Mouse (Mus musculus): ENCODE data around the gene Hspe1. TPM values are rescaled to one million over a fixed set of nuclear protein-coding genes. Genes with fewer than 3 reads are reported as not detected.
A peak's percentile ranks its signal among the peaks of the same experiment; 100 is the strongest.

The Hspe1 gene
- total and polyA plus RNA-seq, 3 experiments = 479 to 915 (median 667) TPM

GRCm38 (mm10) chr1:55051671-55052070, 36.3 kb upstream of the Hspe1 start:
- TF ChIP-seq ETS1 (conservative IDR thresholded peaks at IDR 0.05; ENCODE audit: low read depth, low read length) (no peak), TCF12 (IDR thresholded peaks at IDR 0.05; ENCODE audit: low read depth, low read length) (no peak), IRF4 (IDR thresholded peaks at IDR 0.05; ENCODE audit: low read depth, low read length) (no peak), SIN3A (IDR thresholded peaks at IDR 0.05; ENCODE audit: low read length) (no peak), RCOR1 (conservative IDR thresholded peaks at IDR 0.05; ENCODE audit: low read depth, low read length) (no peak), E2F4 (IDR thresholded peaks at IDR 0.05; ENCODE audit: insufficient replicate concordance, low read depth, low read length) (no peak), TBP (conservative IDR thresholded peaks at IDR 0.05; ENCODE audit: low read depth, low read length) (no peak), KAT2A (IDR thresholded peaks at IDR 0.05; ENCODE audit: insufficient replicate concordance, low read length) (no peak)
- Histone ChIP-seq H3K4me1 (ENCODE audit: control insufficient read depth in 1 of 2, insufficient read depth in 2 of 2) (peaks cover 3 to 40% of the 10 kb centered on the region in 2 experiments), H3K4me3 (replicated peaks in 1 of 3; ENCODE audit: low read depth in 2 of 3, low read length in 2 of 3, poor library complexity in 1 of 3) (no peak overlapping the region), H3K79me2 (replicated peaks; ENCODE audit: control insufficient read depth, extremely low read depth, insufficient read depth, poor library complexity, severe bottlenecking) (no peaks in the 10 kb centered on the region), H3K9ac (ENCODE audit: insufficient read depth, low read depth) (no peak overlapping the region), H3K4me2 (ENCODE audit: insufficient read depth, low read depth, poor library complexity, severe bottlenecking) (peak overlapping the region; percentile 76; the same call in 1 of the 2 replicates), H3K27ac (ENCODE audit: insufficient read depth, low read depth) (no peak overlapping the region), H3K9me3 (replicated peaks; ENCODE audit: low read length) (peaks cover 5% of the 10 kb centered on the region), H3K27me3 (replicated peaks) (no peaks in the 10 kb centered on the region), H3K36me3 (replicated peaks in 1 of 2; ENCODE audit: control insufficient read depth in 1 of 2, insufficient read depth in 1 of 2, low read length in 1 of 2) (peaks cover 0 to under 1% of the 10 kb centered on the region in 2 experiments)
- dilution Hi-C loops (cut with MboI; ENCODE audit: extremely low pct_ligation_motif_present, extremely low pct_unique_long_range_greater_than_20kb, low sequenced_read_pairs) (no loop called here), in situ Hi-C loops (cut with MboI; ENCODE audit: low pct_ligation_motif_present, low pct_unique_long_range_greater_than_20kb, low sequenced_read_pairs) (no loop called here)
- DNase-seq (ENCODE audit: extremely low read depth) = peak; percentile 8

- no peaks in the 10 kb centered on the region for H3K79me2 ChIP-seq (replicated peaks; ENCODE audit: control insufficient read depth, extremely low read depth, insufficient read depth, poor library complexity, severe bottlenecking)
- H3K27me3 ChIP-seq (replicated peaks) = no peaks in the 10 kb centered on the region
- peak within 1 kb of the TSS; percentile 64 to 81 (median 79) for H3K4me3 ChIP-seq (replicated peaks in 1 of 3; ENCODE audit: low read depth in 2 of 3, low read length in 2 of 3, poor library complexity in 1 of 3)
- H3K36me3 ChIP-seq (replicated peaks in 1 of 2; ENCODE audit: control insufficient read depth in 1 of 2, insufficient read depth in 1 of 2, low read length in 1 of 2) = peaks cover 0 to 4% of the 10 kb centered on the region in 2 experiments
- peaks cover 3 to 40% of the 10 kb centered on the region in 2 experiments for H3K4me1 ChIP-seq (ENCODE audit: control insufficient read depth in 1 of 2, insufficient read depth in 2 of 2)
- in situ Hi-C loops (cut with MboI; ENCODE audit: low pct_ligation_motif_present, low pct_unique_long_range_greater_than_20kb, low sequenced_read_pairs) (no loop called here), dilution Hi-C loops (cut with MboI; ENCODE audit: extremely low pct_ligation_motif_present, extremely low pct_unique_long_range_greater_than_20kb, low sequenced_read_pairs) (no loop called here)
- peak; percentile 95 for DNase-seq (ENCODE audit: extremely low read depth)
- H3K4me2 ChIP-seq (ENCODE audit: insufficient read depth, low read depth, poor library complexity, severe bottlenecking) = peak within 1 kb of the TSS; percentile 76
- peak within 1 kb of the TSS; percentile 58 for H3K9ac ChIP-seq (ENCODE audit: insufficient read depth, low read depth)
- H3K27ac ChIP-seq (ENCODE audit: insufficient read depth, low read depth) = no peak within 1 kb of the TSS
- H3K9me3 ChIP-seq (replicated peaks; ENCODE audit: low read length) = peaks cover 5% of the 10 kb centered on the region
- TF ChIP-seq POLR2A (IDR thresholded peaks at IDR 0.05; ENCODE audit: low read depth, low read length) (peak; percentile 72; the same call in 1 of the 2 replicates), NELFE (IDR thresholded peaks at IDR 0.05; ENCODE audit: low read depth, low read length) (peak; percentile 63), ETS1 (conservative IDR thresholded peaks at IDR 0.05; ENCODE audit: low read depth, low read length) (peak; percentile 49), JUND (conservative IDR thresholded peaks at IDR 0.05; ENCODE audit: low read depth, low read length) (no peak), TBP (conservative IDR thresholded peaks at IDR 0.05; ENCODE audit: low read depth, low read length) (no peak), CHD1 (IDR thresholded peaks at IDR 0.05; ENCODE audit: low read depth, low read length) (no peak), CHD2 (IDR thresholded peaks at IDR 0.05; ENCODE audit: low read length) (0 out of 2 replicates have a peak, but pooled peaks have one; percentile 18), UBTF (IDR thresholded peaks at IDR 0.05; ENCODE audit: low read depth, low read length) (no peak), SMC3 (IDR thresholded peaks at IDR 0.05; ENCODE audit: low read depth, low read length) (no peak), USF2 (conservative IDR thresholded peaks at IDR 0.05; ENCODE audit: low read depth, low read length) (peak; percentile 41; the same call in 1 of the 2 replicates), ZMIZ1 (IDR thresholded peaks at IDR 0.05; ENCODE audit: low read depth, low read length) (peak; percentile 24; the same call in 1 of the 2 replicates), GABPA (IDR thresholded peaks at IDR 0.05; ENCODE audit: insufficient replicate concordance, low read depth, low read length) (peak; percentile 72), MYC (IDR thresholded peaks at IDR 0.05; ENCODE audit: low read depth, low read length) (peak; percentile 68; the same call in 1 of the 2 replicates), TCF12 (IDR thresholded peaks at IDR 0.05; ENCODE audit: low read depth, low read length) (peak; percentile 51; the same call in 1 of the 2 replicates), E2F4 (IDR thresholded peaks at IDR 0.05; ENCODE audit: insufficient replicate concordance, low read depth, low read length) (no peak), RAD21 (IDR thresholded peaks at IDR 0.05; ENCODE audit: low read depth, low read length) (no peak), KAT2A (IDR thresholded peaks at IDR 0.05; ENCODE audit: insufficient replicate concordance, low read length) (peak; percentile 46; the same call in 1 of the 2 replicates), MAZ (IDR thresholded peaks at IDR 0.05; ENCODE audit: low read depth, low read length) (no peak), MAFK (IDR thresholded peaks at IDR 0.05; ENCODE audit: insufficient replicate concordance, low read length) (no peak), RCOR1 (conservative IDR thresholded peaks at IDR 0.05; ENCODE audit: low read depth, low read length) (0 out of 2 replicates have a peak, but pooled peaks have one; percentile 17), ELF1 (IDR thresholded peaks at IDR 0.05; ENCODE audit: low read depth, low read length) (peak; percentile 79), CTCF (conservative IDR thresholded peaks at IDR 0.05 in 1 of 2, IDR thresholded peaks at IDR 0.05 in 1 of 2; ENCODE audit: low read depth in 2 of 2, low read length in 2 of 2) (no peak), NRF1 (IDR thresholded peaks at IDR 0.05; ENCODE audit: low read depth, low read length) (peak; percentile 70), ZC3H11A (IDR thresholded peaks at IDR 0.05; ENCODE audit: low read depth, low read length) (no peak), PAX5 (IDR thresholded peaks at IDR 0.05; ENCODE audit: low read length) (no peak), MXI1 (IDR thresholded peaks at IDR 0.05; ENCODE audit: low read depth, low read length) (peak; percentile 71; the same call in 1 of the 2 replicates), MEF2A (IDR thresholded peaks at IDR 0.05; ENCODE audit: borderline replicate concordance, low read depth, low read length) (peak; percentile 33; the same call in 1 of the 2 replicates), BHLHE40 (IDR thresholded peaks at IDR 0.05; ENCODE audit: low read depth, low read length) (peak; percentile 84)
These were observed 35.5 kb upstream of the Hspe1 start, which contains the start of gene Coq10b for GRCm38 (mm10) chr1:55052355-55052953. Coq10b (plus strand) TSS chr1:55052770.
